Mouse (Mus musculus) A20 (cell line): ENCODE data around the gene Ppp3r1.
"Not testable (repeated sequence)": the region's sequence is repeated elsewhere in the genome, so short reads cannot be mapped to it uniquely, and the experiment has no call there.

Source experiments
- DNase-seq: peaks from one replicate; pipeline ENCODE4 v3.0.0-alpha.2; 2011; ENCODE audit warnings: low read depth, low spot score

The Ppp3r1 gene

GRCm38 (mm10) chr11:17199840-17200501 is 40.9 kb downstream of the Ppp3r1 start:
- DNase-seq = no peak

DNA sequence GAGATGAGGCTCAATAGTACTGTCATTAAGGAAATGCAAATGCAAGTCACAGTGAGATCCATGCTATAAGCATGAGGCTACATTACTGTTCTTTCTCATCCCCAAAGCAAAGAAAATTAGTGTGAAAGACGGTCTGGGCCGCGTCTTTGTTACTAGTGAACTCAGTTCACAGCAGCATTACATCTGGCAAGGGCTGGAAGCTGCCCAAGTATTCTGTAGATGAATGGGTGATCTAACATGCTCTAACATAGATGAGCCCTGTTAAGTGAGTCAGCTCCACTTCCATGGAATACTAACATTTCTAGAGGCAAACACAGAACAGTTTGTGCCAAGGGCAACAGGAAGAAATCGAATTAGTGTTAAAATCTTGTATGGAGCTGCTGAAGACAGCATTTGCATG is 41.9 kb downstream of the Ppp3r1 start:
- DNase-seq = no peak

- no peak for DNase-seq
Observed at GRCm38 (mm10) chr11:17202481-17202880, 43.4 kb downstream of the Ppp3r1 start.

DNA sequence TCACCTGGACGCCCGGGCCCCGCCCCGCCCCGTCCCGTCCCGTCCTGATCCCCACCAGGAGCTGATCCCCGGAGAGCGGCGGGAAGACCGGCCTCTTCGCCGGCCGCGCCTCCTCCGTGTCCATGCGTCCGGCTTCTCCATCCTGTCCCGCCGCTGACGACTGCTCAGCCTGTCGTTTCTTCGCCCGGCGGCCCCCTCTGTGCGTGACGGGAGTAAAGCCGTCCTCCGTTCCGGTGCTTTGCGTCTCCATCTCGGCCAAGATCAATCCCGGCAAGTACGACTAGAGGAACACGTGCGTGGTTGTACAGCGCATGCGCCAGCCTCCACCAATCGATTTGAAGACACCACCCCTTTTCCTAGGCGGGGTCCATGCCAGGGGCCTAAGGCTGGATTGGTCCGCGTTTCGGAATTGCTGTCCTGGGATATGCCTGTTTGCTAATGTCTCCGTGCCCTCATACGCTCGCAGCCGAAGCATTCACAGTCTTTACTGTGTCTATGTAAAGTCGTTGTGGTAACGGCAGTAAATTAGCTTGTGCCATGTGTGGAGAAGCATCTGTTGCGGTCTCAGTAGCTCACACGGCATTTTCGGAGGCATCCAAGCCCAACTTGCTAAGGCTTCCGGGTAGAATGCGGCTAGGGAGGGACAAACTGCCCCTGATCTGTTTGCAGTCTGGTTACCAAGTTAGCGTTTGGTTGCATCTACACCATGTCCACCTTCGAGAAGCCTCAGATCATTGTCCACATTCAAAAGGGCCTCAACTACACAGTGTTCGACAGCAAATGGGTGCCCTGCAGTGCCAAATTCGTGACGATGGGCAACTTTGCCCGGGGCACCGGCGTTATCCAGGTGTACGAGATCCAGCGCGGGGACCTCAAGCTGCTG is 52.4 kb downstream of the Ppp3r1 start, which contains the start of gene Pno1:
Gene Pno1, minus strand, starts transcription at position 311 of the 883 bp plus-strand sequence.
- peak; percentile 98 for DNase-seq

GRCm38 (mm10) chr11:17212141-17212495 is 53.1 kb downstream of the Ppp3r1 start:
- DNase-seq = no peak

GRCm38 (mm10) chr11:17212903-17213509 is 53.9 kb downstream of the Ppp3r1 start:
- DNase-seq = no peak

GRCm38 (mm10) chr11:17215475-17215874 is 56.4 kb downstream of the Ppp3r1 start:
- DNase-seq = no peak

DNA sequence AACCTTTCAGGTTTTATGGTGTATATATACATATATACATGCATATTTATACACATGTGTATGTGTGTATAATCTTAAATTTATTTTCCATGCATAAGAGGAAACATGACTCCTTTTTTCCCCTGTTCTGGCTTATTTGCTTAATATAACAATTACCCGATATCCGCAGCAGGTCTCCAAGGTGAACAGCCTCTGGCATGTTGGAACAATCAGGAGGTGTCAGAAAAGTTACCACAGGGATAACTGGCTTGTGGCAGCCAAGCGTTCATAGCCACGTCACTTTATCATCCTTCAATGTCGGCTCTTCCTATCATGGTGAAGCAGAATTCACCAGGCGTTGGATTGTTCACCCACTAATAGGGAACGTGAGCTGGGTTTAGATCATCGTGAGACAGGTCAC is 62.1 kb downstream of the Ppp3r1 start:
- no peak for DNase-seq

DNA sequence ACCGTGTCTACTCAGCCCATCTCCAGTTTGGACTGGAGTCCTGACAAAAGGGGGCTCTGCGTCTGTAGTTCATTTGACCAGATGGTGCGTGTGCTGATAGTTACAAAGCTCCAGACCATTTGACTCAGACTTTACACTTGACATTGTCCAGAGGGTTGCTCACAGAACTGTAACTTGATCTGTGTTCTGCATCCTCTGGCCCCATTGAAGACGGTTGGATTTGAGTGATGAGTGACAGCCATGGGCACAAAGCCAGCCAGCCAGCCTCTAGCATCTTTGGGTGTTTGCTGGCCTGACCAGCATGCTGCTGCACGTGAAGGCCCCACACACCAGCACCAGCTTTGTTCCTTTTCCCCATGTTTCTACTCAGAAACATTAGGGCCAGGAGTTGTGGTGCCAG is 73.7 kb downstream of the Ppp3r1 start:
- no peak for DNase-seq

DNA sequence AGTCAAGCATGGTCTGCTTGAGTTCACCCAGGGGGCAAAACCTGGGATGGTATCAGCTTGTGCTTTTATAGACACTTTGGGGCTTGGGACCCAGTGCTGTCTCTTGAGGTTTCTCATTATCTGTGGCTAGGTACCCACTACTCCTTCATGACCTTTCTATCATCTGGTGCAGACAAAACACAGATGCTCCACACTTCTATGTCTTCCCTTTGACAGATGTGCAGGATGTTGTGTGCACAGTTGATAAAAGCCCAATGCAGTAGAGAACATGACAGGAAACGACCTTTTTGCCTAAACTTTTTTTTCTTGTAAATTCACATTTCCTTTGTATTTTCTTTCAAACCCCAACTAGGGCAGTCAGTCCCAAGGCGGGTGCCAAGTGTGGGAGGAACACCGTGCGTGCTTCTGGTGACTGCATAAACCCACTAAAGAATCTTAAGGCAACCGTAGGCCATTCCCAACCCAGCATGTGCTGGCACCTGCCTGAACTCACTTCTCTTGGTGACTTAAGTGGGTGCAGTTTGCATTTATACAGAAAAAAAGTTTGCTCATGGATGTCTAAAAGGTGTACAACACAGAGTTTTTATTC is 77.5 kb downstream of the Ppp3r1 start:
- no peak for DNase-seq

GRCm38 (mm10) chr11:17238598-17238997 is 79.5 kb downstream of the Ppp3r1 start:
- DNase-seq = not testable (repeated sequence)

- no peak for DNase-seq
Observed at GRCm38 (mm10) chr11:17248715-17249114, 89.7 kb downstream of the Ppp3r1 start.
